Mouse (Mus musculus) midbrain, embryonic 10.5 days (tissue): ENCODE data around the gene Zfp658. TPM values are rescaled to one million over a fixed set of nuclear protein-coding genes. Genes with fewer than 3 reads are reported as not detected.

Experiments
- DNase-seq: peaks from one replicate; pipeline ENCODE4 v3.0.0-alpha.2; 2017; ENCODE audit warnings: low spot score
- H3K27ac ChIP-seq: fragments of 300-500 bp; sonication (generic); replicated peaks from 2 replicates; pipeline ENCODE4 v1.5.1; 2016; ENCODE audit warnings: mild to moderate bottlenecking
- H3K27me3 ChIP-seq: fragments of 300-500 bp; sonication (generic); 2 replicates; pipeline ENCODE4 v1.6.1; 2016; ENCODE audit warnings: low read depth, mild to moderate bottlenecking; ENCODE audit not compliant: poor library complexity, severe bottlenecking
- H3K36me3 ChIP-seq: fragments of 300-500 bp; sonication (generic); 2 replicates; pipeline ENCODE4 v1.6.1; 2016; ENCODE audit warnings: mild to moderate bottlenecking, moderate library complexity
- H3K4me1 ChIP-seq: fragments of 300-500 bp; sonication (generic); 2 replicates; pipeline ENCODE4 v1.6.1; 2016
- H3K4me3 ChIP-seq: fragments of 300-500 bp; sonication (generic); 2 replicates; pipeline ENCODE4 v1.5.1; 2016; ENCODE audit warnings: mild to moderate bottlenecking, moderate library complexity
- H3K9me3 ChIP-seq: fragments of 300-500 bp; sonication (generic); replicated peaks from 2 replicates; pipeline ENCODE4 v1.6.1; 2016; ENCODE audit warnings: mild to moderate bottlenecking
- WGBS: fragments of 180-500 bp; shearing (Covaris S2); methylation state at CpG from one replicate; pipeline ENCODE4 v1.1.7; 2016; 5-methylcytosine and 5-hydroxymethylcytosine counted together
- polyA plus RNA-seq: library from polyadenylated mRNA; unstranded; fragments of >200 nt; fragmentation: Nextera tagmentation; extraction: Ambion mirVana; gene quantifications from 2 replicates; pipeline ENCODE4 v1.2.1, GENCODE M21; 2016

Gene Zfp658
- polyA plus RNA-seq, 1 experiment from 2014 or later = 4.7 TPM

DNA sequence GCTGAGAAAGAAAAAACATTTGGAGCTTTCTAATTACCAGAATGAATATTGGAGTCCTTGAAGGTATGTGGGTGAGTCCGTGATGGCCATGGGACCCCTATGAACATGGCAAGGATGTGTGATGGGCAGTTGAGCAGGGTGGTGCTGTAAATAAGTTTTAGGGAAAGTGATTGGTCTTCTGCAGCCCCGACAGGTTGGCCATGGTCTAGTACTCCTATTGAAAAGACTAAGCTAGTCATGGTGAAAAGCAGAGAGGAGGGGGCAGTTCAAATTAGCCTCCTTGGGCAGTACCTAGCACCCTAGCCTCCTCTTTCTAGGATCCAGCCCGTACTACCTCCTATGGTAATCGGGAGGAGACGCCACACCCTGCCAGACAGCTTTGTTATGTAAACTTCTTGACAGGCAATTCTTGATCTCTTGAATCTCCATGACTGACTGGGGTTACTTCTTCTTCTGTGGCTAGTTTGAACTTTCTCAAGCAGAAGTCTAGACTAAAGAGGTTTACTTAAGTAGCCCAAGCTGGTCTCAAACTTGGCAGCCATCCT is 45.8 kb downstream of the Zfp658 start:
- no peak for DNase-seq
- WGBS = 43% methylated on average over 5 of the region's 5 CpGs
- H3K4me3 ChIP-seq = peak overlapping the region; percentile 60

DNA sequence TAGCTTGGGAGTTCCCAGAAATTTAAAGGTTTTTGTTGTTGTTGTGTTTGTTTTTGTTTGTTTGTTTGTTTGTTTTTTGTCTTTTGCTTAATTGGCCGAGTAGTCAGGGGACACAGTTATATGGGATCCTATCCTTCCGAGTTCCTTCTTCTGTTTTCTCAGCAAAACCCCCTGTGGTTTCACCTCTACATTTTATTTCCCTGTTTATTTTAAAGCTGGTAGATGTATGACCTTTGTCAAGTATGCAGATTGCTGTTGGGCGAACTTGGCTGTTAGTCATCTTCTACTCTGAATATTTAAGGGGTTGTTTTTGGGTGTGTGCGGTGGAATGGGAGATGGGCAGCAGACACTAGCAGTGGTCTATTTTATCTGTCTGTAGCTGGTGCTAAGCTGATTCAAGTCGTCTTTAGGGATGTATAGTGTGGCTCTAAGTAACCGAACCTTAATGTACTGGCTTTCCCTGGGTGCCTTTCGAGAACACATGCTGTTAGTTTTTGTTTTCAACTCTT is 46.3 kb downstream of the Zfp658 start:
- WGBS = 85% methylated on average over 7 of the region's 7 CpGs
- H3K36me3 ChIP-seq = no peaks in the 10 kb centered on the region

More for the DNA sequence above, 45.8 kb downstream of the Zfp658 start:
- H3K4me1 ChIP-seq = peaks cover 14% of the 10 kb centered on the region
- H3K9me3 ChIP-seq = no peaks in the 10 kb centered on the region
- H3K36me3 ChIP-seq = no peaks in the 10 kb centered on the region
- peaks cover 7% of the 10 kb centered on the region; the same call in 1 of the 2 replicates for H3K27me3 ChIP-seq
- no peak overlapping the region for H3K27ac ChIP-seq

DNA sequence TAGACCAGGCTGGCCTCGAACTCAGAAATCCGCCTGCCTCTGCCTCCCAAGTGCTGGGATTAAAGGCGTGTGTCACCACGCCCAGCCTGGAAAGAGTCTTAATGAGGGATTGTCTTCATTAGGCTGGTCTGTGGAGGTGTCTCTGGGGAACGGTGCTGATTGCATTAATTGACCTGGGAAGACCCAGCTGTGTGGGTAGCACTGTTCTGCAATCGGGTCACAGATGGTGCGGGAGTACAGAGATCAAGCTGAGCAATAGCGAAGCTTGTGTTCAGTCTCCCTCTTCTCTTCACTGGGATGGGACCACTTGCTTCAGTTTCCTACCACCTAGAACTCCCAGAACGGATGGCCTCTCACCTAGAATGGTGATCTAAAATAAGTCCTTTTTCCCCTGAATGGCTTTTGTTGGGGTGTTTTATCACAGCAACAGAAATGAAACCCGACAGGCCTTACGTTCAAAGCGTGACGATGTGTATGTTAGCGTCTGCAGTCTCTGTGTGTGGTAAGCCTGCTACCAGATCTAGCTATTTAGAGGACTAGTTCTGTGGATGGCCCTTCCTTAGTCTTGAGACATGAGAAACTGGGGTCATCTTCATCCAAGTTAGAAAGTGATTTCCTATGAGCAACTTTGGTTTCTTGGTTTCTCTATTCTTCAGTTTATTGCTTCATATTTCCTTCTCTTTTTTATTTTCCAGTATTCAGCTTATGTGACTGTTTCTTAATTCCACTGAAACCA is 51.9 kb downstream of the Zfp658 start:
- WGBS = 95% methylated on average over 14 of the region's 14 CpGs
- no peak for DNase-seq
- Histone ChIP-seq H3K9me3 (no peaks in the 10 kb centered on the region), H3K27ac (no peak overlapping the region), H3K4me3 (no peak overlapping the region), H3K36me3 (peaks cover 4% of the 10 kb centered on the region; the same call in 1 of the 2 replicates), H3K27me3 (no peaks in the 10 kb centered on the region), H3K4me1 (no peaks in the 10 kb centered on the region)

More for the DNA sequence above, 46.3 kb downstream of the Zfp658 start:
- H3K27me3 ChIP-seq = peaks cover 7% of the 10 kb centered on the region; the same call in 1 of the 2 replicates
- no peak for DNase-seq
- H3K27ac ChIP-seq = no peak overlapping the region
- no peak overlapping the region for H3K4me3 ChIP-seq
- H3K9me3 ChIP-seq = no peaks in the 10 kb centered on the region
- peaks cover 10% of the 10 kb centered on the region for H3K4me1 ChIP-seq

- no peak for DNase-seq
These were observed 60.9 kb downstream of the Zfp658 start for GRCm38 (mm10) chr7:43622927-43623326.

GRCm38 (mm10) chr7:43623819-43624218 is 61.8 kb downstream of the Zfp658 start:
- H3K27me3 ChIP-seq = no peaks in the 10 kb centered on the region
- peak overlapping the region; percentile 26; the same call in 1 of the 2 replicates for H3K4me3 ChIP-seq
- H3K36me3 ChIP-seq = no peaks in the 10 kb centered on the region
- DNase-seq = peak; percentile 18
- H3K27ac ChIP-seq = 0 out of 2 replicates have a peak overlapping the region, but pooled peaks have one; percentile 28
- 20% methylated on average over 10 of the region's 10 CpGs for WGBS
- H3K4me1 ChIP-seq = peaks cover 12% of the 10 kb centered on the region
- H3K9me3 ChIP-seq = no peaks in the 10 kb centered on the region

More at GRCm38 (mm10) chr7:43622927-43623326, 60.9 kb downstream of the Zfp658 start:
- WGBS = 85% methylated on average over 7 of the region's 7 CpGs
- Histone ChIP-seq H3K4me1 (peaks cover 12% of the 10 kb centered on the region), H3K27me3 (no peaks in the 10 kb centered on the region), H3K4me3 (no peak overlapping the region), H3K9me3 (no peaks in the 10 kb centered on the region), H3K27ac (no peak overlapping the region), H3K36me3 (no peaks in the 10 kb centered on the region)

Other genes with a start within 250 kb of the Zfp658 start
- gene Zfp715, start 249.0 kb upstream of the Zfp658 start, polyA plus RNA-seq = 10.5 and 11.2 TPM in 2 replicates
- gene Siglecf, start 210.9 kb upstream of the Zfp658 start, polyA plus RNA-seq = 0.09 and 0.29 TPM in 2 replicates
- gene Siglecg, start 154.1 kb upstream of the Zfp658 start, polyA plus RNA-seq = 0.07 and 0.09 TPM in 2 replicates
- gene Lim2, start 134.6 kb upstream of the Zfp658 start, polyA plus RNA-seq = 0.14 and 0.15 TPM in 2 replicates
- not detected in 2 replicates for gene Nkg7, start 125.2 kb upstream of the Zfp658 start, polyA plus RNA-seq
- not detected in 2 replicates for gene Cldnd2, start 121.5 kb upstream of the Zfp658 start, polyA plus RNA-seq
- 246 and 264 TPM in 2 replicates for gene Etfb, start 118.2 kb upstream of the Zfp658 start, polyA plus RNA-seq
- gene Gm45233, start 118.1 kb upstream of the Zfp658 start, polyA plus RNA-seq = not detected in 2 replicates
- 2.2 and 3.6 TPM in 2 replicates for gene Vsig10l, start 99.1 kb upstream of the Zfp658 start, polyA plus RNA-seq
- gene Iglon5, start 72.2 kb upstream of the Zfp658 start, polyA plus RNA-seq = 0.70 and 2.0 TPM in 2 replicates
- gene 4931406B18Rik, start 56.3 kb upstream of the Zfp658 start, polyA plus RNA-seq = not detected in 2 replicates
- 0.83 and 1.0 TPM in 2 replicates for gene Cd33, start 17.8 kb upstream of the Zfp658 start, polyA plus RNA-seq
- gene Zfp719, start 17.4 kb downstream of the Zfp658 start, polyA plus RNA-seq = 14.6 and 16.6 TPM in 2 replicates
- 0.87 and 1.6 TPM in 2 replicates for gene Zfp819, start 44.9 kb downstream of the Zfp658 start, polyA plus RNA-seq
- gene Ceacam18, start 72.5 kb downstream of the Zfp658 start, polyA plus RNA-seq = not detected in 2 replicates
- gene Siglece, start 97.9 kb downstream of the Zfp658 start, polyA plus RNA-seq = 0.16 and 0.66 TPM in 2 replicates
- gene Ctu1, start 109.8 kb downstream of the Zfp658 start, polyA plus RNA-seq = 17.4 and 17.5 TPM in 2 replicates
- not detected in 2 replicates for gene Klk14, start 128.2 kb downstream of the Zfp658 start, polyA plus RNA-seq
- gene Klk13, start 150.3 kb downstream of the Zfp658 start, polyA plus RNA-seq = 0.21 and 0.33 TPM in 2 replicates
- gene Klk12, start 206.6 kb downstream of the Zfp658 start, polyA plus RNA-seq = not detected in 2 replicates
- gene Klk11, start 212.3 kb downstream of the Zfp658 start, polyA plus RNA-seq = not detected in 2 replicates
- 0.19 and 0.36 TPM in 2 replicates for gene Klk10, start 218.8 kb downstream of the Zfp658 start, polyA plus RNA-seq
- not detected in 2 replicates for gene Klk9, start 229.6 kb downstream of the Zfp658 start, polyA plus RNA-seq
- 9.5 and 10.0 TPM in 2 replicates for gene Klk8, start 235.3 kb downstream of the Zfp658 start, polyA plus RNA-seq
- gene Klk7, start 249.0 kb downstream of the Zfp658 start, polyA plus RNA-seq = not detected in 2 replicates